Mouse (Mus musculus) hindbrain, embryonic 14.5 days (tissue): ENCODE data around the gene Ankrd65. TPM values are rescaled to one million over a fixed set of nuclear protein-coding genes. Genes with fewer than 3 reads are reported as not detected.

Experiments used
- ATAC-seq: fragments of 200-750 bp; cut with Nextera tagmentation; 2 replicates; pipeline ENCODE4 v1.8.0; 2017; ENCODE audit warnings: moderate number of reproducible peaks, mild to moderate bottlenecking, moderate TSS enrichment, moderate library complexity; ENCODE audit not compliant: low FRiP score
- DNase-seq: peaks from one replicate; pipeline ENCODE4 v3.0.0-alpha.2; 2015; ENCODE audit warnings: low spot score
- H3K27ac ChIP-seq: fragments of 300-500 bp; sonication (generic); 2 replicates; pipeline ENCODE4 v1.5.1; 2014; ENCODE audit warnings: mild to moderate bottlenecking, moderate library complexity
- H3K27me3 ChIP-seq: fragments of 300-500 bp; sonication (generic); 2 replicates; pipeline ENCODE4 v1.6.1; 2014; ENCODE audit warnings: mild to moderate bottlenecking, low read length, mixed read lengths; ENCODE audit not compliant: control insufficient read depth, insufficient read depth
- H3K36me3 ChIP-seq: fragments of 300-500 bp; sonication (generic); replicated peaks from 2 replicates; pipeline ENCODE4 v1.6.1; 2014; ENCODE audit not compliant: control insufficient read depth, insufficient read depth
- H3K4me1 ChIP-seq: fragments of 300-500 bp; sonication (generic); replicated peaks from 2 replicates; pipeline ENCODE4 v1.6.1; 2014; ENCODE audit warnings: antibody characterized with exemption, low read length, mixed read lengths; ENCODE audit not compliant: control insufficient read depth, insufficient read depth
- H3K4me2 ChIP-seq: fragments of 300-500 bp; sonication (generic); replicated peaks from 2 replicates; pipeline ENCODE4 v1.6.1; 2014; ENCODE audit warnings: mild to moderate bottlenecking, moderate library complexity
- H3K4me3 ChIP-seq: fragments of 300-500 bp; sonication (generic); replicated peaks from 2 replicates; pipeline ENCODE4 v1.5.1; 2014; ENCODE audit warnings: mild to moderate bottlenecking, low read length
- H3K9ac ChIP-seq: fragments of 300-500 bp; sonication (generic); 2 replicates; pipeline ENCODE4 v1.6.1; 2014
- H3K9me3 ChIP-seq: fragments of 300-500 bp; sonication (generic); 2 replicates; pipeline ENCODE4 v1.6.1; 2016; ENCODE audit warnings: low read length; ENCODE audit not compliant: control insufficient read depth
- WGBS: fragments of 180-500 bp; shearing (Covaris S2); extraction: QIAGEN DNeasy Blood & Tissue Kit; methylation state at CpG from one replicate; pipeline ENCODE4 v1.1.7; 2014; 5-methylcytosine and 5-hydroxymethylcytosine counted together
- polyA plus RNA-seq: library from polyadenylated mRNA; unstranded; fragments of >200 nt; fragmentation: Nextera tagmentation; extraction: Ambion mirVana; gene quantifications from 2 replicates; pipeline ENCODE4 v1.2.1, GENCODE M21; 2014

Ankrd65 gene
- polyA plus RNA-seq, 1 experiment from 2014 or later: not detected

DNA sequence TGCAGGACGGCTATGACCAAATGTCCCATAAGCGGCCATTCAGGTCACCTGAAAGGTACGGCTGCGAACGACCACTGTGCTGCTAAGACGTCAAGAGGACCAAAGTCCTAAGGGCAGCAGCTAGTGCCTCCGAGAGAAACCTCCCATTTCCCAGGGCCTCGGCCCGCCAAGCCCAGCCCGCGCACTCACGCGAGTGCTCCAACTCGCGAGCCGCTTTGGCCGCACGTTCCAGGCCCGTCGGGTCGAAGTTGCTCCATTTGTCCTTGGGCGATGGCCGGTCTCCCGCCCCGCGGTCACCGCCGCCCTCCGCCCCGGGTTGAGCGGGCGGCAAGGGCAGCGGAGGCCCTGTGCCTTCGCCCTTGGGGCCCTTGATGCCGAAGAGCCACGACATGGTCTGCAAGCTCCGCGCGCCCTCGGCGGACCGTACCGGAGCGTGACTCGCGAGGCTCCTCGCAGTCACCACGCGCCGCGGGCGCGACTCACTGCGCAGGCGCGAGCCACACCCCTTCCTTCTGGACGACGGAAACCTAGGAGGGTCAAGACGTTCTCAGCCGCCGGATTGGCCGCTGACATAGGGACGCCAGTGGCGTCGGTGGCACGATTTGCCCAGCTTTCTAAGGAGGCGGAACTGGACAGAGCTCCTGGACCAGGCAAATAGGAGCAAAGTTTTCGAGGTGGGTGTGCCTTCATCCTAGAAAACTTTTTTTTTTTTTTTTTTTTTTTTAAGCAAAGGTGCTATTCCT, 29.5 kb upstream of the Ankrd65 start, which contains the start of gene Atad3a:
Atad3a (minus strand) TSS at position 481 of the 743 bp plus-strand sequence.
- no peaks in the 10 kb centered on the region for H3K9me3 ChIP-seq
- ATAC-seq (peak; percentile 96), DNase-seq (peak; percentile 95)
- H3K27ac ChIP-seq: peak within 1 kb of the TSS; percentile 40; the same call in 1 of the 2 replicates
- H3K4me2 ChIP-seq: peak within 1 kb of the TSS; percentile 96
- H3K36me3 ChIP-seq: peaks cover 23% of the 10 kb centered on the region
- H3K9ac ChIP-seq: peak within 1 kb of the TSS; percentile 73
- WGBS: under 1% methylated on average over 68 of the region's 68 CpGs
- peak within 1 kb of the TSS; percentile 70 for H3K4me3 ChIP-seq
- no peaks in the 10 kb centered on the region for H3K27me3 ChIP-seq
- peaks cover 16% of the 10 kb centered on the region for H3K4me1 ChIP-seq

DNA sequence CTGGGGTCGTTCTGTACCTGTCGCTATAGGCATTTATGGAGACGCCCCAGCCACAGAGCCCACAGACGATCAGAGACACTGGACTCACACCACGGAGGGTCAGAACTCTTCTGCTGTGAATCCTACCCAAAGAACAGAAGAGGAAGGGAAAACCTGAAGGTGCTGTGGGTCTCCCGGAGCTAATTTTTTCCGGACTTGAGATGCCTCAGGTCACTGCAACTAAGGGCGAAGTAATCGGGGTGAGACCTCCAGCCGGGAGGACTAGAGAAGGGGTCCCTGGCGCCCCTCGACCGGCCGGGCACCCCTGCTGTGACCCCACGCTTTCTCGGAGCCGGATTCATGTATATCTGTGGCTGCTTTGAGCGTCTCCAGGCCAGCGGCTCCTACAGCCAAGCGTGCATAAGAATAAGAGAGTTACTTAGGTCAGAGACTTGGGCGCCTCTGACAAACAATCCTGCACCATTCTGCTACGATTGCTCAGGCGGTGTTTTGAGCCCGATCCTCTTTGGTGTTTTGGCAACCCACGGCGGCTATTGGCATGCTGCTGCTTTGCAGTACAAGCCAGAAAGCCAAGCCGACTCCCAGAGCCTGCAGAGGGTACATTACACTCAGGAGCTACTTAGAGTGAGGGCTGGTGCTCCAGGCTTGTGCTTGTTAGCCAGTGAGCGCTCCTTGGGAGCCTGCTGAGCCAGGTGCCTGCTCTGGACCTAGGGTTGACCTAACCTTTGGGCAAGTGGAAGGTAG, 28.7 kb upstream of the Ankrd65 start:
- Histone ChIP-seq H3K27me3 (no peaks in the 10 kb centered on the region), H3K4me3 (peak overlapping the region; percentile 70), H3K36me3 (peaks cover 15% of the 10 kb centered on the region), H3K9me3 (no peaks in the 10 kb centered on the region), H3K9ac (peak overlapping the region; percentile 69), H3K4me2 (peak overlapping the region; percentile 96), H3K27ac (peak overlapping the region; percentile 14; the same call in 1 of the 2 replicates), H3K4me1 (peaks cover 16% of the 10 kb centered on the region)
- ATAC-seq (no peak), DNase-seq (no peak)
- WGBS: 3% methylated on average over 28 of the region's 28 CpGs

DNA sequence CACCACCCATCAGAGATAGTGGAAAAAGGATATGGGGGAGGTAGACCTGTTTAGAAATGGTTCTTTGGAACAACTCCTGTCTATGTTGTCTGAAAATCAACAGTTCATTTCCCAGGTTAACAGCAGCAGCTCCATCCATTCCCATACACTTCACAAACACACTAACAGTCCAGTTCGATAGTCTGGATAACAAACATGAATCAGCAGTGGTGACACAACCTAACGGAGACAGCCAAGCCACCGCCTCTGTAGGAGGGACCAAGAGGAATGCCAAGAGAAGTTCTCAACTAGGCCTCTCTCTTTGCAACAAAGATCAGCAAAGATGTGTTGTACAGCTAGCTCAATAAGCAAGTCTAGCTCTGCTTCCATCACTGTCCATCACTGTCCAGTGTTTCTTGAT, 27.9 kb upstream of the Ankrd65 start:
- H3K36me3 ChIP-seq: peaks cover 7% of the 10 kb centered on the region; the same call in 1 of the 2 replicates
- WGBS: 91% methylated on average over 3 of the region's 3 CpGs
- no peak for DNase-seq

DNA sequence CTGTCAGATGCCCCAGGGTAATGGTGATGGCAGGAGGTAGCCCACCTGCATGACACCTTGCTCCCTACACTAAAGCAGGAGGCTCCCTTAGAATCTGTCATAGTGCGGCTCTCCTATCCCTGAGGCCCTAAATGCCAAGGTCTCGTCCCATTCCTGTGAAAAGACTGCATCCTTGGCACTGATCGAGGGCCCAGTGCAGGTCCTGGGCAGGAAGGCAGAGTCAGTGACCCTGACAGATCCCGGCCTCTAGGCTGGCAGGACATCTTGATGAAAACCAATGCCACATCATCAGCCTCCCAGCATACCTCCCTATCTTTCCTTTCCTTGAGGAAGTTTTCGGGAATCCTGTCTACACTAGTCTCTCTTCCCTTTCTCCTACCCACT, 20.8 kb upstream of the Ankrd65 start:
- H3K4me2 ChIP-seq: peak overlapping the region; percentile 63
- DNase-seq (no peak), ATAC-seq (no peak)
- peaks cover 16% of the 10 kb centered on the region for H3K4me1 ChIP-seq
- H3K9me3 ChIP-seq: no peaks in the 10 kb centered on the region
- H3K27me3 ChIP-seq: peaks cover 5% of the 10 kb centered on the region
- no peak overlapping the region for H3K27ac ChIP-seq
- no peaks in the 10 kb centered on the region for H3K36me3 ChIP-seq
- H3K9ac ChIP-seq: peak overlapping the region; percentile 80
- peak overlapping the region; percentile 45 for H3K4me3 ChIP-seq
- WGBS: 69% methylated on average over 5 of the region's 5 CpGs

More for the DNA sequence above, 27.9 kb upstream of the Ankrd65 start:
- no peaks in the 10 kb centered on the region for H3K9me3 ChIP-seq
- no peak overlapping the region for H3K27ac ChIP-seq
- no peak overlapping the region for H3K9ac ChIP-seq
- H3K4me2 ChIP-seq: peak overlapping the region; percentile 7; the same call in 1 of the 2 replicates
- no peak for ATAC-seq
- no peaks in the 10 kb centered on the region for H3K27me3 ChIP-seq
- H3K4me3 ChIP-seq: no peak overlapping the region
- peaks cover 16% of the 10 kb centered on the region for H3K4me1 ChIP-seq

DNA sequence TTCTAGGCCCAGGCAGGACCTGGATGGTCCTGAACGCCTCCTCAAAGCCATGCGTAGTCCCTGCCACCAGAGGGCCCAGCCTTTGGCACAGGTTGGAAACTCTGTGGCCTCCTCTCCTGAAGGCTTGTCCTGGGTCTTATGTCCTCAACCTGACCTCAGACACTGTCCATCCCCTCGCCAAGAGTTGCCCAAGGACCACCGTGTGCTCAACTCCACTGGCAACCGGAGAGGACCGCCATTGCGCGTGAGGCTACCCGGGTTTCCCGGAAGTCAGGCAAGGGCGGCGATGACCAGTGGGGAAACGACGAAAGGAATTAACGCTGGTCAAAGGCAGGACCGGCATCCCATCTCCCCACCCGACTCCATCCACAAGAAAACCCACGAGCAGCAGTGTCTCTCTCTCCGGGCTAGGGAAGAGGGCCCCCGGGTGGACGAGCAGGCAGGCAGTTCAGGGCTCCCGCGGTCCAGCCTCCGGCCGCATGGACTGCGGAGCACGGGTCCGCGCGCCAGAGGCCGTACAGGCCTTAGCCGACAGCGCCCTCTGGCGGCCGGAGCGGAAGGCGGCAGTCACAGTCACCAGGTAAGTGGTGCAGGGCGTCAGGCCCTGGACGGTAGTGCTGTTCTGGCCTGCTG, 20.2 kb upstream of the Ankrd65 start:
- H3K36me3 ChIP-seq: no peaks in the 10 kb centered on the region
- peak overlapping the region; percentile 63 for H3K4me2 ChIP-seq
- peak; percentile 78 for ATAC-seq
- peaks cover 5% of the 10 kb centered on the region for H3K27me3 ChIP-seq
- peak overlapping the region; percentile 45 for H3K4me3 ChIP-seq
- 0% methylated on average over 39 of the region's 39 CpGs for WGBS
- peak overlapping the region; percentile 80 for H3K9ac ChIP-seq
- DNase-seq: peak; percentile 90
- no peaks in the 10 kb centered on the region for H3K9me3 ChIP-seq
- 0 out of 2 replicates have a peak overlapping the region, but pooled peaks have one; percentile 56 for H3K27ac ChIP-seq
- H3K4me1 ChIP-seq: peaks cover 21% of the 10 kb centered on the region

DNA sequence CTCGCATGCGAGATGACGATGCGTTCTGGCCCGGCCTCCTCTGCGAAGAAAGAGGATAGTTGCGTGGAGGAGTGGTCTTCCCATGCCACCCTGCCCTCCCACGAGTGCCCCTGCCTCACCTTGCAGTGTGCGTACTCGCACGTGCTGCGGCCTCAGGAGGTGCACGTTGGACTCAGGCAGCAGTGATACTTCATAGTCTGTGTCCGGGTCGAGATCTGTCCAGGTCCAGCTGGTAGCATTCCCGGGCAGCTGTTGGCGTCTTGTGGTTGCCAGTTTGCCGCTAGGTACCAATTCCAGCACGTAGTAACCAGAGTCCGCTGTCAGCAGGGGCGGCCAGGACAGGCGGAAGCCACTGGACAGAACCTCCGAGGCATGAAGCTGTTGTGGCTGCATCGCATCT, 19.6 kb upstream of the Ankrd65 start:
- H3K4me1 ChIP-seq: peaks cover 26% of the 10 kb centered on the region
- ATAC-seq: 0 out of 2 replicates have a peak, but pooled peaks have one; percentile 9

DNA sequence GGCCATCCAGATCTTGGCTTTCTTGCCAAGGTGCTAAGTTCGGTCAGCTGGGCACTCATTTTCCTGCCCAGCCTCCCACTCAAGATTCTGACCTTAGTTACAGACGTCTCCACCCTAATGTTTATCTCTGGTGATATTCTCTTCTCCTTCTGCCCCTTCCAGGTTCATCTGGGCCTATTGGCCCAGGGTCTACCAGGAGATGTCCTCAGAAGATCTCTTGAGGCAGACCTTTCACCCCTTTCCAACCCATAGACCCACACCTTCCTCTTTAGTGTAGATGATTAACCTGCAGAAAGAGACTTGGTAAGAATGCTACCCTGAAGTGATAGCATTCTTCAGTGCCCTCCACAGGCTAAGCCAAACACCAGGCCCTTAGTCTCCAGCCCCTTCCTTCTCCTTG, 18.5 kb upstream of the Ankrd65 start:
- Histone ChIP-seq H3K4me2 (no peak overlapping the region), H3K4me1 (peaks cover 26% of the 10 kb centered on the region), H3K27me3 (peaks cover 5% of the 10 kb centered on the region), H3K27ac (no peak overlapping the region), H3K36me3 (no peaks in the 10 kb centered on the region), H3K4me3 (no peak overlapping the region), H3K9ac (no peak overlapping the region), H3K9me3 (no peaks in the 10 kb centered on the region)
- ATAC-seq: no peak
- no peak for DNase-seq
- WGBS: 78% methylated on average over 2 of the region's 2 CpGs

More for the DNA sequence above, 19.6 kb upstream of the Ankrd65 start:
- 47% methylated on average over 24 of the region's 24 CpGs for WGBS
- Histone ChIP-seq H3K9me3 (no peaks in the 10 kb centered on the region), H3K9ac (peak overlapping the region; percentile 80), H3K27me3 (peaks cover 5% of the 10 kb centered on the region), H3K27ac (no peak overlapping the region), H3K36me3 (no peaks in the 10 kb centered on the region), H3K4me3 (peak overlapping the region; percentile 45), H3K4me2 (peak overlapping the region; percentile 63)
- DNase-seq: no peak

DNA sequence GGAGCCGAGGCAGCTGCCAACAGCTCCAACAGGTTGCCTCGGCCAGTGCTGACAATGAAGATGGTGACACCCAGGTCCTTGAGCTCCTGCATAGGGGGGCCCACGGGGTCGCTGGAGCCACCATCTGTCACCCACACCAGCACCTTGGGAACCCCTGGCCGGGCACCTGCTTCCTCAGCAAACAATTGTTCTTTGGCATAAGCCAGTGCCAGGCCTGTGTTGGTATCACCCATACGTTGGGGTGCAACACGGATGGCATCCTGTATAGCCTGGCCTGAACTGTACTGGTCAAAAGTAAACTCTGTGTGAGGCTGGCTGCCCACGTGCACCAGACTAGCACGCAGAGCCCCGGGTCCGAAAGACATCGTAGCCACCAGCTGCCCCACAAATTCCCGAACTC, 17.5 kb upstream of the Ankrd65 start:
- no peak for ATAC-seq
- Histone ChIP-seq H3K9ac (no peak overlapping the region), H3K4me1 (peaks cover 26% of the 10 kb centered on the region), H3K4me2 (peak overlapping the region; percentile 77), H3K27me3 (peaks cover 5% of the 10 kb centered on the region), H3K9me3 (no peaks in the 10 kb centered on the region), H3K27ac (no peak overlapping the region), H3K4me3 (no peak overlapping the region), H3K36me3 (no peaks in the 10 kb centered on the region)
- no peak for DNase-seq
- WGBS: 90% methylated on average over 13 of the region's 13 CpGs
